Mouse (Mus musculus) kidney, postnatal 10 days (tissue): ENCODE results near the gene Nfxl1.
"Not testable (repeated sequence)": the region's sequence is repeated elsewhere in the genome, so short reads cannot be mapped to it uniquely, and the experiment has no call there.

ENCODE experiments used
- DNase-seq: peaks from one replicate; pipeline ENCODE4 v3.0.0; 2021; ENCODE audit warnings: mixed read lengths

The Nfxl1 gene

GRCm38 (mm10) chr5:72559544-72560049, at the start of gene Nfxl1:
Gene Nfxl1 (minus strand): TSS chr5:72559684.
- DNase-seq, result peak; percentile 99

- DNase-seq, result no peak
These were observed 43.7 kb upstream of the Nfxl1 start for GRCm38 (mm10) chr5:72603138-72603537.

- peak; percentile 75 for DNase-seq
These were observed 41.5 kb upstream of the Nfxl1 start for GRCm38 (mm10) chr5:72601006-72601405.

- DNase-seq, result peak; percentile 9
These were observed 27.8 kb upstream of the Nfxl1 start, which contains the start of gene Gm5868 for GRCm38 (mm10) chr5:72587192-72587681. Gene Gm5868 (minus strand): TSS chr5:72587551.

- not testable (repeated sequence) for DNase-seq
These were observed 27.2 kb upstream of the Nfxl1 start for GRCm38 (mm10) chr5:72586667-72587191.

GRCm38 (mm10) chr5:72586122-72586521, 26.6 kb upstream of the Nfxl1 start:
- DNase-seq, result not testable (repeated sequence)

- not testable (repeated sequence) for DNase-seq
These were observed 21.5 kb upstream of the Nfxl1 start, which contains the start of gene Zar1 for GRCm38 (mm10) chr5:72580970-72581332. Gene Zar1 (minus strand): TSS chr5:72581254.

GRCm38 (mm10) chr5:72580088-72580969, 20.8 kb upstream of the Nfxl1 start:
- peak; percentile 13 for DNase-seq

GRCm38 (mm10) chr5:72579599-72579998, 20.1 kb upstream of the Nfxl1 start:
- DNase-seq, result not testable (repeated sequence)

GRCm38 (mm10) chr5:72565621-72566020, 6.1 kb upstream of the Nfxl1 start:
- DNase-seq, result peak; percentile 29

GRCm38 (mm10) chr5:72563183-72563582, 3.7 kb upstream of the Nfxl1 start:
- DNase-seq, result not testable (repeated sequence)

- DNase-seq, result no peak
These were observed 1.6 kb upstream of the Nfxl1 start for GRCm38 (mm10) chr5:72560976-72561628.

- DNase-seq, result peak; percentile 63
These were observed 563 bp downstream of the Nfxl1 start for GRCm38 (mm10) chr5:72558716-72559526.

- no peak for DNase-seq
These were observed 3.2 kb downstream of the Nfxl1 start for GRCm38 (mm10) chr5:72556245-72556644.

- DNase-seq, result no peak
These were observed 8.3 kb downstream of the Nfxl1 start for GRCm38 (mm10) chr5:72551209-72551608.

GRCm38 (mm10) chr5:72528896-72529295, 30.6 kb downstream of the Nfxl1 start:
- DNase-seq, result no peak

GRCm38 (mm10) chr5:72513808-72514207, 45.7 kb downstream of the Nfxl1 start:
- no peak for DNase-seq

- DNase-seq, result no peak
These were observed 53.7 kb downstream of the Nfxl1 start for GRCm38 (mm10) chr5:72505740-72506139.

- peak; percentile 20 for DNase-seq
These were observed 55.7 kb downstream of the Nfxl1 start, which contains the start of gene Corin for GRCm38 (mm10) chr5:72503531-72504523. Gene Corin (minus strand): TSS chr5:72504473.

- DNase-seq, result no peak
These were observed 56.7 kb downstream of the Nfxl1 start for GRCm38 (mm10) chr5:72502778-72503177.

- no peak for DNase-seq
These were observed 57.7 kb downstream of the Nfxl1 start for GRCm38 (mm10) chr5:72501763-72502162.
